Mouse (Mus musculus) layer of hippocampus, adult 11-12 months (tissue): ENCODE results near the gene Pof1b.
A peak's percentile ranks its signal among the peaks of the same experiment; 100 is the strongest.

Experiments
- DNase-seq: peaks from one replicate; pipeline ENCODE4 v3.0.0; 2022; ENCODE audit warnings: low spot score

Gene Pof1b

DNA sequence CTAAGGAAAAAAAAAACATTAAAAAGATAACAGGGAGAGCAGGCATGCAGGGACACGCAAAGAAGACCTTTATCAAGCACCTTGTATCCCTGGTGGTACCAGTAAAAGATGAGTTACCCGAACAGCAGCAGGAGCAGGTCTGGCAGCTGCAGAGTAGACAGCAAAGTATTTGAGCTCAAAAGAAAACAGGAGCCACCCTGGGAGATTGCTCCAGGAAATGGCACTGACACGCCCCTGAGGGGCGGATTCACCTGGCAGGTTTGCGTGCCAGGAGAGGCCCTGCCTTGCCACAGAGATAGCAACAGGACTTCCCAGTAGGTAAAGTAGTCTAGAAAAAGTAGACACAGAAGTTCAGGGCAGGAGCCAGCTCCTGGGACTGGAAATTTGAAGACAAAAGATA is at the start of gene Pof1b:
Pof1b (minus strand) TSS at position 144 of the 400 bp plus-strand sequence.
- no peak for DNase-seq

DNA sequence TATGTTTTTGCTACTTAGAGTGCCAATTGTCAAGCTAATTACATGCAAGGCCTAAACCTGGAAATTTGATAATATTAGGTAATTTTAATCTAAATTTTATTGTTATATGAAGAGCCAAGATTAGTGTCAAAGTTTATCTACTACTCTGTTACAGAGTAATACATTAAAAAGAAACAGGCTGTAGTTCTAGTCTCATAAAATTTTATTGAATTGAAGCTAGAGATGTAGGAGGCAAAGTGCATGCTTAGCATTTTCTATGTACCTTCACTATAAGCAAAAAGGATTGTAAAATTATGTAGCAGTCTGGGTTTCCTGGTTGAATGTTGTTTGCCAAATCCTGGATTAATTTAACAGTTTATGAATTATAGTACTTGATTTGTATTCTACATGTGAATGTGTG is 18.1 kb upstream of the Pof1b start:
- no peak for DNase-seq

DNA sequence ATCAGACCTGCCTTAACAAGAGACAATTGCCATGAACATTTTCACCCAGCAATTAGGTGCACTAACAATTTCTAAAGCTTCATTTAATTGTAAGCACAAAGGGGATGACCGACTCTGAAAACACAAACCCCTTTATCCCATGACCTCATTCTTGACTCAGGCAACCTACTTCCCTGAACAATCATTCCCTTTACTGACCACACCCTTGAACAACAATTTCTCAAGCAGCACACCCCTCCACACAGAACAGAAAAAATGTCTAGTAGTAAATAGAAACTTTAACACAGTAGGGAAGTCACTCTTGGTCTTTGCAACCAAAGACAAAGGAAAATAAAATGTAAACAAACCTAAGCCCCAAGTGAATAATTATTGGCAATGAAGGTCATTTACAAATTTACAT is 4.1 kb downstream of the Pof1b start:
- no peak for DNase-seq

DNA sequence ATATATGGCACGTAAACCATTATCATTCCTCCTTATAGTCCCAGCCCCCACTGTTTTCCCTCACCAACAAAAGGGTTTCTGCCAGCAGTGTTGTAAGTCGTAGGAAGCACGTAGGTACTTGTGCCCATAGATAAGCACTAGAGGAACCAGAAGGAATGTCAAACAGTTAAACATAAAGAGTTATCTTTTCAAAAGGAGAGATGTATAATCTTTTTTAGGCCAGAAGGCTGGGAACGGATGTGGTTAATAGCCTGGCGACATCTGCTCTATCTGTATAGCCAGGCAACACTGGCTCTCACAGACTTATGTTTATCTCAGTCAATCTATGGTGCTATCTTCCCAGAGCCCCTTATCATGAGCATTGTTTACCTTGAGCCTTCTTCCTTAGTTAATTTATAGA is 17.8 kb downstream of the Pof1b start:
- DNase-seq: no peak

DNA sequence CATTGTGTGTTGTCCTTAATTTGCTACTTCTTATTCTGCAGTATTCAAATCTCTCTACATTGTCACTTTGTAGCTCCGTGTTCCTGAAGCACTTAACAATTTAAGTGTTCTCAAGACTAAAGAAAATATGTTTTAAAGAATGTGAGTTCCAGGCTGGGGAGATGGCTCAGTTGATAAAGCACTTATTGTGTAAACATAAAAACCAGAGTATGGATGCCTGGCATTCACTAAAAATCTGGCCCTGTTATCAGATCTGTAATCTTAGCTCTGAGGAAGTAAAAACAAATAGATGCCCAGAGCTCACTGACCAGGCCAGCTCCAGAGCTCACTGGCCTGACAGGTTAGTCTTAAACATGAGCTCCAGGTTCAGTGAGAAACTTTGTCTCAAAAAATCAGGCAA is 22.9 kb downstream of the Pof1b start:
- no peak for DNase-seq

DNA sequence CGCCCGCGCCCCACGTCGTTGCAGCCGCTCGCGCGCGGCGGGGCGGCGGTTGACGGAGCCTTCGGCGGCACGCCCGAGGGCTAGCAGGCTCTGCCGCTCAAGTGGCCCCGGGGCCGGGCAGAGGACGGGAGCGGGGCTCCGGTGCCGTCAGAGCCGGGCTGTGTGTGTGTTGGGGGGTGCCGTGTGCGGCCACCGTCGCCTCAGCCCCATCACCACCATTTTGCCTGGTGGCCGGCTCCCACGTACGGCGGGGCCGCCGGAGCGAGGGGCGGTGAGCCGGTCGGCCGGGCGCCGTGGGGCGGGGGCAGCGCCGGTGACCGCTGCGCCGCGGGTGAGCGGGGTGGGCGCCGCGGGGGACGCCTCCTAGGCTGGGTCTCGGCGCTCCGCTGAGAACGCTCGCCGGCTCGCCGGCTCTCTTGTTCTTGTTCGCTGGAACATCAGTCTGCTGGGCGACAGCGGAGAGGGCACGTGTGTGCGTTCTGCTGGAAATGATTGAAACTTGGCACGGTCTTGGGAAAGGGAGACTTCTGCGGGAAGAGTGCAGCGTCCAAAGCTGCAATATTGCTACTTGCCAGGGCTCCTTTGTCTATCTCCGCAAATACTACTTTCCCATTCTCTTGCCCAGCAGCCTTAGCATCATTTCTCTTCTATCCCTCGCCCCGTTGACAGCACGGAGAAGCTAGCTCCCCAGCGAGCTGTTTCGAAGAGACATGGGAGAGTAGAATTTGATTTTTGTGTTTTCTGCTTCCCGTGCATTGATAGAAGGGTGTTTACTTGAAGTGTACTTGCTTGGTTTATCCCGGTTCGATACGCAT is 96.9 kb downstream of the Pof1b start:
- peak; percentile 4 for DNase-seq

DNA sequence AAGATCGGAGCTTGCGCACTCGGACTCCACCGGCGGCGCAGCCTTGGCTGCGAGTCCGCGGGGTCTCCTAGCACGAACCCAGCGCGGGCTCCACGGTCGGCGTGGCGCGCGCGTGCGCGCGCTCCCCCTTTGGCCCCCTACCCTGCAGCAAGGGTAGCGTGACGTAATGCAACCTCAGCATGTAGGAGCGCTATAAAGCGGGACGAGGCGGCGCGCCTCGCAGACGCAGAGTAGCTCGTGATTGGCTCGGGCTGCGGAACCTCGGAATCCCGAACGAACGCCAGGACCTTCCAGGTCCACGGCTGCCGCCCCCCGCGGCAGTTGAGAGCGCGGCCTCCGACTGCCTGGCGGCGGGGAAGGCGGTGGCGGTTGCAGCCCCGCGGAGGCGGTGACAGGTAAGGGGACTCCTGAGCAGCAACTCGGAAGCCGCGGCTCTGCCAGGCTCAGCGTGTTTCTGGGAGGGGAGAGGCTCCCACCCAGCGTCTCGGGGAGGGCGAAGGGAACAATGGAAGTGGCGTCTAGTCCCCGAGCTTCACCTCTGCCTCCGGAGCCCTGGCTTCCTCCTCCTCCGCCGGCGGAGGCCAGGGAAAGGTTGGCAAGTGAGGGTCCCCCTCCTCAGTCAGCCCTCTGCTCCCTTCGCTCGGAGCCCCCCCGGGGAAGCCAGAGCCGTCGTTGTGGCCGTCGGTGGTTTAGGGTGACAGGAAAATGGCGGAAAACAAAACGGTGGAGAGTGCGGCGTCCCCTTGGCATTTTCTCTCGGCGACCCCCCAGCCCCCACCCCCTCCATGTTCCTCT is 97.7 kb downstream of the Pof1b start, which contains the start of gene Zfp711:
Zfp711 (plus strand) TSS at position 16 of the 795 bp plus-strand sequence.
- DNase-seq: peak; percentile 37
